Mouse (Mus musculus) lung, adult 2 months (tissue): ENCODE data around the gene Ep400. TPM values are rescaled to one million over a fixed set of nuclear protein-coding genes. Genes with fewer than 3 reads are reported as not detected.

ENCODE experiments used
- DNase-seq: peaks from one replicate; pipeline ENCODE4 v3.0.0; 2022
- H3K4me1 ChIP-seq: fragments of 200-500 bp; 2 replicates; pipeline ENCODE4 v1.6.1; 2011; ENCODE audit warnings: low read length; ENCODE audit not compliant: control insufficient read depth, insufficient read depth
- H3K4me3 ChIP-seq: fragments of 200-500 bp; replicated peaks from 2 replicates; pipeline ENCODE3; 2011; ENCODE audit warnings: low read depth, mild to moderate bottlenecking, control low read depth, low read length; ENCODE audit errors: extremely low read depth
- CTCF ChIP-seq: fragments of 200-500 bp; IDR thresholded peaks from 2 replicates; pipeline ENCODE4 v1.5.1; 2011; ENCODE audit warnings: mild to moderate bottlenecking, low read length, control low read depth; ENCODE audit not compliant: insufficient read depth
- POLR2A ChIP-seq: fragments of 200-500 bp; IDR thresholded peaks from 2 replicates; pipeline ENCODE4 v1.6.1; 2011; ENCODE audit warnings: low read depth, mild to moderate bottlenecking, control low read depth, low read length, borderline replicate concordance; ENCODE audit errors: extremely low read depth
- WGBS: fragments of 180-500 bp; shearing (Covaris S2); methylation state at CpG from one replicate; pipeline ENCODE4 v1.1.7; 2018; 5-methylcytosine and 5-hydroxymethylcytosine counted together
- polyA plus RNA-seq: library from polyadenylated mRNA; depleted of rRNA; stranded (reverse); fragments of >200 nt; gene quantifications from 2 replicates; pipeline ENCODE4 v1.2.3, GENCODE M21; 2012; rRNA removed

Ep400 gene
- 64.0 and 73.7 TPM in 2 replicates for polyA plus RNA-seq

DNA sequence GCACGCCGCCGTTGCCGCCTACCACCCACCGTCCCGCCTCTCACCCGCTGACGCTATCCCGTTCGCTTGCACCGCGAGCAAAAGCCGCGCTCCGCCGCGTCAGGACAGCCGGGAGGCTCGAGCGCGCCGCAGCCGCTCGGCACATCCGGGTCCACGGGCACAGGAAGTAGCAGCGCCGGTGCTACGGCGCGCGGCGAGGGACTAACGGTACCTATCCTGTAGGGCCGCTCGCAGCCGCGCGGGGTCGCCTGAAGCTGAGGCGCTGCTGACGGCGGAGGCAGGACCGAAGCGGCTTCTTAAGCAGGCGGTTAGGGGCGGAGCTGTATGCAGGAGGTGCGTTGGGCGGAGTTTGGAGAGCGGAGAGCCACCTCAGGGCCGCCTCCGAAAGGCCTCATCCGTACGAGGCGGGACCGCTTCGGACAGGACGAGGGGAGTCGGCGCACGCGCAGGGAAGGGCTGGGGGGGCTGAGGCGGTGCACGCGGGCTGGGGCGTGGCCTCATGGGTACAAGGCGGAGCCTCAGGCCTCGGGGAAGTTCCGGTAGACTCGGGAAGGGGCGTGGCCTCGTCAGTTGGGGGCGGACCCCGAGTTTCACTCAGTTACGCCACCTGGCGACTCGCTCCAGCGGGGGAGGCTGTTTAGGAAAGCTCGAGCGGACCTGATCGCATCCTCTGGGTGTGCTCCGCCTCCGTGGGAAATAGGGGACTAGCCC lies at the start of gene Ep400:
TSS of gene Ep400 (minus strand) at position 270 of the 711 bp plus-strand sequence.
- peak; percentile 99 for DNase-seq
- WGBS: under 1% methylated on average over 83 of the region's 83 CpGs
- Histone ChIP-seq H3K4me3 (peak within 1 kb of the TSS; percentile 92), H3K4me1 (no peaks in the 10 kb centered on the region)
- TF ChIP-seq POLR2A (peak; percentile 85), CTCF (peak; percentile 60)

DNA sequence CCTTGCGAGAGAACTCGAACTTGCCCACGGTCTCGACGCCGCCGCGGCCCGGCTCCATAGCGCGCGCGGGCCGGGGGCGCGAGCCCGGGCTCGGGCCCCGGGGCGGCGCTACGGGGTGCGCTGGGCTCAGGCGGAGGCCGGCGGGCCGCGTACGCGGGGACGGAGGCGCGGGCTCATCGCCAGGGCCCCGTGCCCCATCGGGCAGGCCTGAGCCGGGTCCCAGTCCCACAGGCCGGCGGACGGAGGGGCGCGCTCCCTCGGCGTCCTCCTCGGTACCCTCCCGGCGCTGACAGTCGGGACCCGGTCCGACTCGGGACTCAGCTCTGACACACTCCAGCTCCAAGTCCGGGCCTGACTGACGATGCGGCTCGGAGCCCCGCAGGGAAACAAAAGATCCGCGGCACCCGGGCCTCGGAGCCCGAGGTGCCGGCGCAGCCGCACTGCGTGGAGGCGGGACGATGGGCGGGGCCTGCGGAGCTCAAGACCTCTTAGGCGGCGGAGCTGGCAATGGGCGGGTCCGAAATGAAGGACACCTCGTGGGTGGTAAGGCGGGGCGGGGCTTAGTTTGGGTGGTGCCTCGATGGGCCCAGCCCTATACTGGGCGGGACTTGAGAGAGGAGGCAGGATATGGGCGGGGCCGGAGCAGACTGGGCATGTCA lies 39.3 kb upstream of the Ep400 start, which contains the start of gene Ulk1:
TSS of gene Ulk1 (minus strand) at position 431 of the 659 bp plus-strand sequence.
- no peak for TF ChIP-seq CTCF
- TF ChIP-seq POLR2A: peak; percentile 96
- peak within 1 kb of the TSS; percentile 87 for H3K4me3 ChIP-seq
- 1% methylated on average over 80 of the region's 80 CpGs for WGBS
- peaks cover 9% of the 10 kb centered on the region for H3K4me1 ChIP-seq
- DNase-seq: peak; percentile 99

DNA sequence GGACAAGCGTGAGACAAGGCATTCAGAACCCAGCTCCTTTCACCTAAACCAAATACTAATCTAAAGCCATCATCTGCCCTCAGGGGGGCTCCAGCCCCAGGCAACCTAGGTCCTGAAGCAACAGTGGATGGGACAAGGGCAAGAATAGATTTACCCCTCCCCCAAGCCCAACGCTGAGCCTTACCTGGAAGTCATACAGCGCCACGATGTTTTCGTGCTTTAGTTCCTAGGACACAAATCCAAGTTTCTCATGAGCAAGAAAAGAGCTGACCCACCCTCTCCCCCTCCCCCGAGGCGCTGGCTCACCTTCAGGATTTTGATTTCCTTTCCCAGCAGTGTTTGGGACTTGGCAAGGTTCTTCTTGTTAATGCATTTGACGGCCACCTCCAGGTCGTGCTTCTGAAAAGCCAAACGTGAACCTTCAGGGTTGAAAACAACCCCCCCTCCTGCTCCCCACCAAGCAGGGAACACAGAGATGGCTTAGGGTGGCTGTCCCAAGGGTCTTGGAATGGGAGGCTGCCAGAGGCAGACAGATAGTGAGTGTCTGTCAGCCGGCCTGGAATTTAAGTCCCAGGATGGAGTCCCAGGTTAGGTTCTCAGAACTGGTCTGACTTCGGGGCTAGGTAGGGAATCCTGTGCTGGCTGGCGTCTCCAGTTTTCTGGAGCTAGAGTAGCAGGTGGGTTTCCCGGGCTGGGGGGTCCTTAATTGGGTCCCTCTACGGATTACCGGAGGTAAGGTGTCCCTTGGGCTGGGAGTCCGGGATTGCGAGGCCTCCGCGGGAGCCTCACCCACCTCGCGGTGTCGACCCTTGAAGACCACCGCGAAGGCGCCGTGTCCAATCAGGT lies 38.5 kb upstream of the Ep400 start:
- TF ChIP-seq POLR2A: no peak
- no peak for TF ChIP-seq CTCF
- peak; percentile 48 for DNase-seq
- Histone ChIP-seq H3K4me3 (peak overlapping the region; percentile 87), H3K4me1 (peaks cover 9% of the 10 kb centered on the region)
- under 1% methylated on average over 27 of the region's 27 CpGs for WGBS

DNA sequence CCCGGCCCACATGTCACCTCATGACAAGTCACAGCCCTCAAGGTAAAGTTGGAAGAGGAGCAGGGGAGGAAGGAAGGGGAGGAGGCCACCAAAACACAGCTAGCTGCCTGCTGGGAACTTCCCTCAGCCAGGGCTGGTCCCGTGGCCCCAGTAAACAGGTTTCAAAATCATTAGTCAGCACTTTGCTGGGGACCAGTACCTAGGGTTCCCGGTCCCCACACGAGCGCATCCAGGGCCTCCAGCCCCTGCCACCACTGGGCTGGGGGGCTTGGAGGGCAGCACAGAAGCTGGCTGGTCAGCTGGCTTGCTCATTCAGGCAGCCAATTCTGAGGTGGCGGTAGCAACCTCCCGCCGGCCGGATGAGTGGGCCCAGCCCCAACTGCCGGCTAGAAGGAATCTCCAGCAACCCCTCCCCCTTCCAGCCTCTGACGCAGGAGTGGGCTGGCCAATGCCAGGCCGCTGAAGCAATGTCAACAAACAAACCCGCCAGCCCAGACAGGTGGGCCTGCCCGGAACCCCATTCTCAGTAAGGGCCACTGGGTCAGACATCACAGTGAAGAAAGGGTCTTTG lies 37.6 kb upstream of the Ep400 start:
- peak overlapping the region; percentile 87 for H3K4me3 ChIP-seq
- peak; percentile 92 for DNase-seq
- 1% methylated on average over 14 of the region's 14 CpGs for WGBS
- TF ChIP-seq CTCF (no peak), POLR2A (peak; percentile 43; the same call in 1 of the 2 replicates)
- peaks cover 9% of the 10 kb centered on the region for H3K4me1 ChIP-seq

DNA sequence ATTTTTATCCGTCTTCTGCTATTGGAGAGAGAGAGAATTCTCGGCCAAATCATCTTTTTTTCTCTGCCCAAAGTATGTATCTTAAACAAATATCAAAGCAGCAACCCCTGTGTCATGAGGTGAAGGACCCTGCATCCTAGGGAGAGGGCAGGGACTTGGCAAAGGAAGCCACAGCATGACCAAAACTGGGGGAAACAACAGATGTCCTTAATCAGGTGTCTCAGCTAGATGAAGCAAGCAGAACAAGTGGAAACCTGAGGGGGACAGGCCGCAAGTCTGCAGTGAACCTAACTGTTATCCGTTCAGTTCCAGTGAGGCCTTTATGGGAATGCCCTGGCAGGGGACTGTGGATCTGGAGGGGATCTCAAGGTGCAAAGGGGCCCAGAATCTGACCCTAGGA lies 36.9 kb upstream of the Ep400 start:
- Histone ChIP-seq H3K4me1 (peaks cover 9% of the 10 kb centered on the region), H3K4me3 (no peak overlapping the region)
- no peak for TF ChIP-seq CTCF
- no peak for TF ChIP-seq POLR2A
- no peak for DNase-seq
- WGBS: 72% methylated on average over 4 of the region's 4 CpGs

DNA sequence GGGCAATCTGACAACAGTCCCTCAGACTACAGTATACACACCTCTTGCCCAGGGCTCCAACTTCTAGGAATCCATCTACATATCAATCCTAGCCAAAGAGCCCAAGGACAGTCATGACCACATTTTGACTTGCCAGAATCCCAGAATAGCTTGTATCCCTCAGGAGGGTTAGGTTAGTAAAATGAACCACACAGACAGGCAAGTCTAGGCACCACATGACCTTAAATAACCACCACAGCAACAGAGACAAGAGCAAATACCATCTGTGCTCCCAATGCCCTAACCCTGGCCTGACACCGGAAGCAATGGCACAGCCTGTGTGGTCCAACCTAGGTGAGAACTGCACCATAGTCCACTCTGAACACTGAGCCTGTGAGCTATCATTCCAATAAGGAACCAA lies 36.2 kb upstream of the Ep400 start:
- H3K4me3 ChIP-seq: no peak overlapping the region
- TF ChIP-seq CTCF: no peak
- no peak for TF ChIP-seq POLR2A

DNA sequence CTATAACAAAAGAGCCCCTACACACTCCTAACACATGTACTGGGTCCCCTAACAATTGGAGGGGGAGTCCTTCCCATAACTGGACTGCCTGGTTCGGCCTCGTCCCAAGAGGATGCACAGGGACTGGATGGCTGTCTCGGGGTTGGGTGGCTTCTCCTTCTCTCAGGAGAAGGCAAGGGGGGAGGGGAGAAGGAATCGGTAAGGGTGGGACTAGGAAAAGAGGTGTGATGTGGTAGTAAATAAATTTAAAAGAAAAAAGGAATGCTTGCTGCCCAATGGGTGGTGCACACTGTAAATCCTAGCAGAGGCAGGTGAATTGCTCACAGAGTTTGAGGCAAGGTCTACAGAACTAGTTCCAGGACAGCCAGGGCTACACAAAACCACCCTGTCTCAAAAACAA lies 35.6 kb upstream of the Ep400 start:
- no peak for TF ChIP-seq CTCF
- TF ChIP-seq POLR2A: no peak
- H3K4me1 ChIP-seq: peaks cover 9% of the 10 kb centered on the region
- WGBS: 83% methylated on average over 4 of the region's 4 CpGs
- no peak overlapping the region for H3K4me3 ChIP-seq
- DNase-seq: no peak

More for the DNA sequence above, 36.2 kb upstream of the Ep400 start:
- 79% methylated on average over 1 of the region's 1 CpGs for whole genome bisulfite sequencing
- H3K4me1 ChIP-seq: peaks cover 9% of the 10 kb centered on the region
- DNase-seq: no peak

DNA sequence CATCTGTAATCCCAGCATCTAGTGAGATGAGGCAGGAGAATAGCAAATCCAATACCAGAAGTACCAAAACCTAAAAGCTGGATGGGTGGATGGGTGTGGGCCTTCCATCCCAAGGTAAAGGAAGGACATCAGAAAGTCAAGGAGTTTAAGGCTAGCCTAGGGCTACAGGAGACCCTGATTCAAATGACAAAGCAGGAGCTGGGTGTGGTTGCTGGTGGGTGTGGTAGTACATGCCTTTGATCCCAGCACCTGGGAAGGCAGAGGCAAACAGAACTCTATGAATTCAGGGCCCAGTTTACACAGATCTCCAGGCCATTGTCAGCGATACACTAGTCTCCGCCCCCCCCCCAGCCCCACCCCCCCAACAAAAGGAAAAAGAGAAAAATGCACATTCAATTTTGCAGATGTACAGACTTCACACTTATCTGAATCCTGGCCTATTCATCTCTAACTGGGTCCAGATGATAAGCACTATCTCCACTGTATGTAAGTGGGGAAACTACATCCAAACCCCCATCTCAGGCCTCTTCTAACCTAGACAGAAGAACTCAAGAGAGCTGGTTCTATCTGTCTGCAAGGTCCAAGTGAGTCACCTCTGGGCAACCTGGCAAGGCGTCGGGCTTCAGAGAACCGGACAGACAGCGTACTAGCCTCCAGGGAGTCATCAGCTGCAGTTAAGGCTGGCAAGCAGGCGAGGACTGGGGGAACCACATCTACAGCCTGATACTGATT lies 33.7 kb upstream of the Ep400 start:
- WGBS: 84% methylated on average over 7 of the region's 7 CpGs

DNA sequence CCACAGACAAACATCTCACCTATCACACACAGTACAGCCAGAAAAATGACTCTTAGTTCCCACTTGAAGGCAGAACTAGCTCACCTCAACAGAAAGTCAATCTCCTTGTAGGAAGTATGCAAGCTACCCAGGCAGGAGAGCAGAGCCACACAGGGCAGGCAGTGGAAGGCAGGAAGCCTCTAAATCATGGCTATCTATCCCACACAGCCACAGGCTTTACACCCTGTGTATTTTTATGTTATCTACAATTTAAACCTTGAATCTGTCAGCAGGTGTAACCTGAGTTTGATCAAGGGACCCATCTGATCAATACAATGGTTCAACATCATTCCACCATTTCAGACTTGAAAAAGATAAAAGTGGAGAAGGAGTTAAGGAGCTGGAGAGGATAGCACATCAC lies 32.3 kb upstream of the Ep400 start:
- no peak for TF ChIP-seq CTCF
- TF ChIP-seq POLR2A: no peak
- H3K4me3 ChIP-seq: no peak overlapping the region
- peaks cover 6% of the 10 kb centered on the region for H3K4me1 ChIP-seq
- DNase-seq: no peak

More for the DNA sequence above, 33.7 kb upstream of the Ep400 start:
- Histone ChIP-seq H3K4me1 (peaks cover 9% of the 10 kb centered on the region), H3K4me3 (no peak overlapping the region)
- TF ChIP-seq POLR2A: no peak
- TF ChIP-seq CTCF: no peak
- no peak for DNase-seq
